Mouse (Mus musculus) CH12.LX (cell line): ENCODE data around the gene Polr2a. TPM values are rescaled to one million over a fixed set of nuclear protein-coding genes. Genes with fewer than 3 reads are reported as not detected.

Source experiments
- DNase-seq: peaks from one replicate; pipeline ENCODE4 v3.0.0-alpha.2; 2013; ENCODE audit errors: extremely low read depth
- H3K27ac ChIP-seq: 2 replicates; pipeline ENCODE4 v1.5.1; 2012; ENCODE audit warnings: low read depth, mild to moderate bottlenecking, control low read depth, moderate library complexity; ENCODE audit not compliant: insufficient read depth
- H3K27me3 ChIP-seq: replicated peaks from 2 replicates; pipeline ENCODE3; 2012; ENCODE audit warnings: inconsistent platforms
- H3K36me3 ChIP-seq, 2 experiments: replicated peaks in 1 of 2; 2 replicates each; pipeline versions ENCODE3 to v1.6.1; 2012; ENCODE audit warnings: inconsistent platforms in 1 of 2, low read length in 1 of 2, mild to moderate bottlenecking in 1 of 2, mixed read lengths in 1 of 2, moderate library complexity in 1 of 2; ENCODE audit not compliant: control insufficient read depth in 1 of 2, insufficient read depth in 1 of 2
- H3K4me1 ChIP-seq, 2 experiments: 2 replicates each; pipeline ENCODE4 v1.6.1; 2012; ENCODE audit warnings: inconsistent platforms in 1 of 2, moderate library complexity in 1 of 2; ENCODE audit not compliant: insufficient read depth in 2 of 2, control insufficient read depth in 1 of 2
- H3K4me2 ChIP-seq: 2 replicates; pipeline ENCODE4 v1.6.1; 2012; ENCODE audit warnings: low read depth, mild to moderate bottlenecking, control low read depth; ENCODE audit not compliant: poor library complexity, insufficient read depth, severe bottlenecking
- H3K4me3 ChIP-seq, 3 experiments: fragments of 150-350 bp in 1 of 3; sonication (generic) in 1 of 3; replicated peaks in 1 of 3; 2 replicates each; pipeline versions ENCODE3 to v1.5.1; 2011 to 2012; ENCODE audit warnings: low read depth in 2 of 3, low read length in 2 of 3, mild to moderate bottlenecking in 2 of 3, moderate library complexity in 2 of 3, control low read depth in 1 of 3, improper control_type of control experiment in 1 of 3, inconsistent platforms in 1 of 3, mixed read lengths in 1 of 3; ENCODE audit not compliant: poor library complexity in 1 of 3
- H3K79me2 ChIP-seq: replicated peaks from 2 replicates; pipeline ENCODE4 v1.6.1; 2012; ENCODE audit warnings: mild to moderate bottlenecking, moderate library complexity; ENCODE audit not compliant: control insufficient read depth, poor library complexity, insufficient read depth, severe bottlenecking; ENCODE audit errors: extremely low read depth
- H3K9ac ChIP-seq: 2 replicates; pipeline ENCODE4 v1.6.1; 2012; ENCODE audit warnings: low read depth, mild to moderate bottlenecking, control low read depth, moderate library complexity; ENCODE audit not compliant: insufficient read depth
- H3K9me3 ChIP-seq: replicated peaks from 2 replicates; pipeline ENCODE3; 2012; ENCODE audit warnings: low read length, inconsistent platforms, mixed read lengths
- CHD2 ChIP-seq: IDR thresholded peaks from 2 replicates; pipeline ENCODE4 v1.6.1; 2011; ENCODE audit warnings: low read length, improper control_type of control experiment
- CTCF ChIP-seq, 2 experiments: IDR thresholded peaks in 1 of 2; conservative IDR thresholded peaks in 1 of 2; 2 replicates each; pipeline ENCODE4 v1.5.1; 2011 to 2012; ENCODE audit warnings: low read depth in 2 of 2, low read length in 2 of 2, improper control_type of control experiment in 1 of 2, inconsistent platforms in 1 of 2, mild to moderate bottlenecking in 1 of 2, moderate library complexity in 1 of 2
- EP300 ChIP-seq: IDR thresholded peaks from 2 replicates; pipeline ENCODE4 v1.6.1; 2011; ENCODE audit warnings: low read length, improper control_type of control experiment
- HCFC1 ChIP-seq: IDR thresholded peaks from 2 replicates; pipeline ENCODE4 v1.6.1; 2012; ENCODE audit warnings: low read depth, mild to moderate bottlenecking, inconsistent platforms, low read length, improper control_type of control experiment
- JUND ChIP-seq: conservative IDR thresholded peaks from 2 replicates; pipeline ENCODE4 v1.6.1; 2011; ENCODE audit warnings: low read depth, low read length, improper control_type of control experiment
- KAT2A ChIP-seq: IDR thresholded peaks from 2 replicates; pipeline ENCODE4 v1.6.1; 2012; ENCODE audit warnings: low read length, improper control_type of control experiment, inconsistent platforms; ENCODE audit not compliant: insufficient replicate concordance
- MAFK ChIP-seq: IDR thresholded peaks from 2 replicates; pipeline ENCODE4 v1.6.1; 2011; ENCODE audit warnings: low read length, improper control_type of control experiment; ENCODE audit not compliant: insufficient replicate concordance
- MEF2A ChIP-seq: IDR thresholded peaks from 2 replicates; pipeline ENCODE4 v1.6.1; 2014; ENCODE audit warnings: low read depth, mild to moderate bottlenecking, inconsistent platforms, low read length, improper control_type of control experiment, borderline replicate concordance
- MYC ChIP-seq: IDR thresholded peaks from 2 replicates; pipeline ENCODE4 v1.6.1; 2011; ENCODE audit warnings: low read depth, mild to moderate bottlenecking, improper control_type of control experiment, low read length
- NELFE ChIP-seq: IDR thresholded peaks from 2 replicates; pipeline ENCODE4 v1.6.1; 2011; ENCODE audit warnings: low read depth, low read length, improper control_type of control experiment
- NRF1 ChIP-seq: IDR thresholded peaks from 2 replicates; pipeline ENCODE4 v1.6.1; 2014; ENCODE audit warnings: low read depth, mild to moderate bottlenecking, inconsistent platforms, low read length, improper control_type of control experiment, moderate library complexity
- POLR2AphosphoS2 ChIP-seq: IDR thresholded peaks from 2 replicates; pipeline ENCODE4 v1.6.1; 2011; ENCODE audit warnings: low read depth, low read length, improper control_type of control experiment
- TBP ChIP-seq: conservative IDR thresholded peaks from 2 replicates; pipeline ENCODE4 v1.6.1; 2011; ENCODE audit warnings: low read depth, low read length, improper control_type of control experiment
- ZC3H11A ChIP-seq: IDR thresholded peaks from 2 replicates; pipeline ENCODE4 v1.6.1; 2012; ENCODE audit warnings: low read depth, mild to moderate bottlenecking, inconsistent platforms, low read length, improper control_type of control experiment
- ZMIZ1 ChIP-seq: IDR thresholded peaks from 2 replicates; pipeline ENCODE4 v1.6.1; 2012; ENCODE audit warnings: low read depth, mild to moderate bottlenecking, inconsistent platforms, low read length, improper control_type of control experiment
- ZNF384 ChIP-seq: IDR thresholded peaks from 2 replicates; pipeline ENCODE4 v1.6.1; 2012; ENCODE audit warnings: low read depth, low read length, improper control_type of control experiment, inconsistent platforms
- dilution Hi-C: fragments of 300-500 bp; cut with MboI; formaldehyde crosslinking; loops from 2 replicates; pipeline ENCODE4 v1.14.3; 2020; ENCODE audit warnings: low sequenced_read_pairs; ENCODE audit not compliant: extremely low pct_unique_long_range_greater_than_20kb, extremely low pct_ligation_motif_present
- in situ Hi-C: fragments of 300-500 bp; cut with MboI; formaldehyde crosslinking; loops from 3 replicates; pipeline ENCODE4 v1.14.3; 2019; ENCODE audit warnings: low sequenced_read_pairs, low pct_ligation_motif_present, low pct_unique_long_range_greater_than_20kb, mixed read lengths
- polyA plus RNA-seq: library from polyadenylated mRNA; unstranded; fragments of >175 nt; gene quantifications from 2 replicates; pipeline ENCODE4 v1.2.1, GENCODE M21; 2012; ENCODE audit warnings: low read depth; ENCODE audit not compliant: insufficient read length
- total RNA-seq, 2 experiments: library from RNA; depleted of rRNA; stranded (reverse); fragments of 300-350 nt in 1 of 2; fragments of >200 nt in 1 of 2; gene quantifications; 2 replicates each; pipeline ENCODE4 v1.2.3; 2012 to 2014

Gene Polr2a
- total and polyA plus RNA-seq, 3 experiments = 14.8 to 162 (median 45.0) TPM

DNA sequence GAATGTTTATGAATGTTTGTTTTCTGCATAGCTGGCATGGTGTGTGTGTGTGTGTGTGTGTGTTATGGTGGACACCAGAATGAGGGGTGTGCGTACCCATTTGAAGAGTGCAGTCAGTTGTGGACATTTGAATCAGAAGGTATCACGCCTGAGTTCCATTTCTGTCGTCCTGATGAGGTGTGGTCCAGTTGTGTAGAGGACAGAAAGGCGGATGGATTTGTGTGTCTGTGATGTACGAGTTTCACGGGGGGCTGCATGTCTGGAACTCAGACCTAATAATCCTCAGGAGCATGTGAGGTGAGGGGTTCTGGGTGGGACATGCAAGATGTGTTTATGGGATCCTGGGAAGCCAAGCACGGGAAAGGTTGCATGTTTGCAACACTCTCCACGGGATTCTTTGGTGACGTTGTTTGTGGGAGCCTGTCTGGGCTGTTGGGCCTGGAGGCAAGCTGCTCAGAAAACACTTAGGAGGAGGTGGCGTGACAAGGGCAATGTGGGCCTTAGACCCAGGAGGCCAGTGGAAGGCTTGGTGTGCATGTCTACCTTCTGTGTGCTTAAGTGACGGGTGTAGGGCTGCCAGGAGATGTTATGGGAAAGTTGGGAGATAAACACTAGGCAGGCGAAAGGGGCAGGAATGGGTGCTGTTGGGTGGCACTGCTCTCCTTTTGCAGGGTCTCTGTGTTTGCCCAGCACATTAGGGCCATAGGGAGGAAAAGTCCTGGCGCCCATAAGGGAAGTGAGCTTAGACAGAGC is 8.6 kb upstream of the Polr2a start:
- no peaks in the 10 kb centered on the region for H3K9me3 ChIP-seq
- peak overlapping the region; percentile 92; the same call in 1 of the 2 replicates for H3K9ac ChIP-seq
- peak overlapping the region in 2 of 3 experiments; percentile 72 to 81 for H3K4me3 ChIP-seq
- peaks cover 13 to 21% of the 10 kb centered on the region in 2 experiments for H3K4me1 ChIP-seq
- in situ Hi-C loops = no loop called here
- H3K4me2 ChIP-seq = peak overlapping the region; percentile 44
- H3K79me2 ChIP-seq = no peaks in the 10 kb centered on the region; the same call in 1 of the 2 replicates
- H3K27ac ChIP-seq = no peak overlapping the region
- TF ChIP-seq CTCF (conservative IDR thresholded peaks at IDR 0.05 in 1 of 2, IDR thresholded peaks at IDR 0.05 in 1 of 2; ENCODE audit: low read depth in 2 of 2, low read length in 2 of 2) (no peak), ZMIZ1 (no peak), JUND (no peak), MYC (no peak), POLR2AphosphoS2 (no peak), NELFE (no peak), EP300 (no peak), CHD2 (no peak), TBP (no peak), ZC3H11A (no peak), MAFK (no peak), KAT2A (no peak), ZNF384 (no peak), MEF2A (no peak)
- no peak for DNase-seq
- H3K27me3 ChIP-seq = peaks cover 4% of the 10 kb centered on the region
- dilution Hi-C loops = no loop called here
- no peaks in the 10 kb centered on the region for H3K36me3 ChIP-seq

DNA sequence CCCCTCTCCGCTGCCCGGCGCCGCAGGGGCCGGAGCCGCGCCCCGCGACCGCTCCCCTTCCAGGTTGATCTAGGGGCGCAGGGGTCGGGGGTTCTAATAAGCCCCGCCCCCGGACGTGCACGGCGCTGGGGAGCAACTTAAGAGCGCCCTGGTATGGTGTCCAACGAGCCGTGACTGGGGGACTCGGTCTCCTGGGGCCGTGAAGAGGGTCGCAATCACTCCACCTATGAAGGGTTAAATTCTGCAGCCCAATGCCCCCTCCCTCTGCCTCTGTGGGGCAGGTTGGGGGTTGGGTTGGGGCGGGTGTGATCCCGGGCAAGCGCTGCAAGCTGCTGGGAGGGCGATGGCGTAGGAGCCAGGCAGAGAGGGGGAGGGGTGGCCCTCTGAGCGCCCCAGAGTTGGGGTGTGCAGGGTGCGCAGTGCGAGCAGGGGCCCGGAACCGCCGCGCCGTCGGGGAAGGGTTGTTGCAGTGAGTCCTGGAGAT is 7.7 kb upstream of the Polr2a start:
- in situ Hi-C loops (no loop called here), dilution Hi-C loops (no loop called here)
- no peak for TF ChIP-seq HCFC1
- TF ChIP-seq CHD2 = 0 out of 2 replicates have a peak, but pooled peaks have one; percentile 53
- 0 out of 2 replicates have a peak, but pooled peaks have one; percentile 27 for TF ChIP-seq NRF1
- TF ChIP-seq, all 38 proteins: peak for 2
- H3K4me1 ChIP-seq = peaks cover 13 to 21% of the 10 kb centered on the region in 2 experiments
- H3K27me3 ChIP-seq = peaks cover 4% of the 10 kb centered on the region
- H3K27ac ChIP-seq = no peak overlapping the region
- H3K4me3 ChIP-seq = peak overlapping the region; percentile 69 to 81 (median 72)
- no peaks in the 10 kb centered on the region for H3K36me3 ChIP-seq
- H3K4me2 ChIP-seq = peak overlapping the region; percentile 44
- H3K79me2 ChIP-seq = no peaks in the 10 kb centered on the region; the same call in 1 of the 2 replicates
- no peaks in the 10 kb centered on the region for H3K9me3 ChIP-seq
- DNase-seq = no peak
- H3K9ac ChIP-seq = peak overlapping the region; percentile 92
